Mouse (Mus musculus) thymus, postnatal 25 days (tissue): ENCODE measurements at regions not wholly inside any gene's neighbourhood (a gene's known extent, or its start where the extent isn't known, plus 50 kb on each side); places are given as distances from the start of the nearest gene placed in this dataset.

Experiments
- DNase-seq: peaks from one replicate; pipeline ENCODE4 v3.0.0; 2022

DNA sequence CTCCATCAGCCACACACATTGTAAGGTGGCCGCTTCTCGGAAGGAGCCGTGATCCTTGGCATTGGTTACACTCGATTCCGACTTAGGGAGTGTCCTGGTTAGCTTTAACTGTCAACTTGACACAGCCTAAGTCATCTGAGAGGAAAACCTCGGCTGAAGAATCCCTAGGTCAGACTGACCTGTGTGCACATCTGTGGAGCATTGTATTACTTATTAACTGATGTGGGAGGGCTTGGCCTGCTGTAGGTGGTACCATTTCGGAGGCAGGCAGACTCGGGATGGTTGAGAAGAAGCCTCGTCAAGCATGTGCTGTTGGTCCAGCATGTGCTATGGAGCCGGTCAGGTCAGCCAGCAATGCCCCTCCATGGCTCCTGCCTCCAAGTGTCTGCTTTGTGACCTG is 211.0 kb downstream of the Gadd45g start:
- DNase-seq = no peak

DNA sequence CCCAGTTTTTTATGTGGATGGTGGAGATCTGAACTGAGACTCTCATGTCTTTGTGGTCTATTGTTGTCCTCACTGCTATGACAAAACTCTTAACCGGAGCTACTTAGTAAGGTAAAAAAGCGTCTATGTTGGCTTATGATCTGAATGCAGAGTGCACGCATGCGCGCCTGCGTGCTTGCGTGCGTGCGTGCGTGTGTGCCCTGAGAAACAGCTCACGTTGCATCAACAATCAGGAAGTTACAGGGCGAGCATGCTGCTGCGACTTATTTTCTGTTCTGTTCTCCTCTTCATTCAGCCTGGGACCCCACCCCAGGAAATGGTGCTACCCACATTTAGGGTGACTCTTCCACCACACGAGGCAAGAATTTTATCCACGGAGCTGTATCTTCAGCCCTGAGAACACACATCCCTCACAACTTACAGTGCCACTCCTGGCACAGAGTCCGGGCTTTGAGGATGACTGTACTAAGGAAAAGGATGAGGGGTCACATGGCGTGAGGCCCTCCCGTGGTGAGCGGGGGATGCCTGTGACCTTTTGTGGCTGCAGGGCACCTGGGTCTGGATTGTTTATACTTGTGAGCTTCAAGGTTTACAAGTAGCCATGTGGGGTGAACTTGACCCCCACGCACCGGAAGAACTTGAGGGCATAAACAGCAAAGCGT is 213.4 kb downstream of the Gadd45g start:
- no peak for DNase-seq

- no peak for DNase-seq
These were observed 214.0 kb downstream of the Gadd45g start for GRCm38 (mm10) chr13:52060418-52060870.

DNA sequence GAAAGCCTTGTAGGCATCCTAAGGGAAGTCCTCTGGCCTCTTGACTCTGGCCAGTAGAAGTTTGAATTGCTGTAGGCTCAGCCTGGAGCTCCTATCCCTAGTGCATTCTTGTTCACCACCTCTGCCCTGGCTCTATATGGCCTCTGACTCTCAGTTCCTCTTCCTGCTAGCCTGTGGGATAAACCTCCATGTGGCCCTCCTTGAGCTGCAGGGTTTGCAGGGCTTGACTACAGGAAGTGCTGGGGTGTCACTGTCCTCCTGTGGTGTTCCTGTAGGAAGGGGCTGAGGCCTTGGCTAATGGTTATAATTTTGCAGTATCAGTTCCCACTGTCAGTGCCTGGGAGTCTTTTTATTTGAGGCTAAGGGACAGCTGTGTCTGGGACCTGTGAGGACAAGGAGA is 215.0 kb downstream of the Gadd45g start:
- DNase-seq = no peak

DNA sequence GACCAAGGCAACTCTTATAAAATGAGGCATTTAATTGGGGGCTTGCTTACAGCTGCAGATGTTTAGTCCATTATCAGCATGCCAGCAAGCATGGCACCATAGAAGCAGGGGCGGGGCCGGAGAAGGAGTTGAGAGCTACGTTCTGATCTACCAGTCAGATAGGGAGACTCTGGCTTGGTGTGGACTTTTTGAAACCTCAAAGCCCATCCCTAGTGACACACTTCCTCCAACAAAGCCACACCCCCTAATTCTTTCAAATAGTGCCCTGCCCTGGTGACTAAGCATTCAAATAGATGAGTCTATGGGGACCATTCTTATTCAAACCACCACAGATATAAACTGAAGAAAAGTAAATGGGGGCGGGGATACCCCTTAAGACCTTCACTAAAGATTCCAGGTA is 215.4 kb downstream of the Gadd45g start:
- no peak for DNase-seq

DNA sequence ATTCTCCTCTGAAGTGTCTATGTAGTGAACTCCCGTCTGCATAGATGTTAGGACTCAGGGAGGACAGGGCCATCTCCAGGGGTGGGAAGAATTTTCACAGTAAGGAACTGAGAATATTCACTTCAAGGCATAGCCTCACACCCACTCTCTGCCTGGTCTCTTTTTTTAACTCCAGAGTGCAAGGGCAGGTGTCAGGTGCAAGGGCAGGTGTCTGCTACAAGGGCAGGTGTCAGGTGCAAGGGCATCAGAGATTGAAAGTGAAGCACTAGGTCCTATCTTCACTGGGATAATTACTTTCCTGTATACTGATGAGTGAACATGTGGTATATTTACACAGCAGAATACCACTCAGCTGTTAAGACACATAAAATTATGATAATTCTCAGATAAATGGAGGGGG is 216.1 kb downstream of the Gadd45g start:
- DNase-seq = no peak

DNA sequence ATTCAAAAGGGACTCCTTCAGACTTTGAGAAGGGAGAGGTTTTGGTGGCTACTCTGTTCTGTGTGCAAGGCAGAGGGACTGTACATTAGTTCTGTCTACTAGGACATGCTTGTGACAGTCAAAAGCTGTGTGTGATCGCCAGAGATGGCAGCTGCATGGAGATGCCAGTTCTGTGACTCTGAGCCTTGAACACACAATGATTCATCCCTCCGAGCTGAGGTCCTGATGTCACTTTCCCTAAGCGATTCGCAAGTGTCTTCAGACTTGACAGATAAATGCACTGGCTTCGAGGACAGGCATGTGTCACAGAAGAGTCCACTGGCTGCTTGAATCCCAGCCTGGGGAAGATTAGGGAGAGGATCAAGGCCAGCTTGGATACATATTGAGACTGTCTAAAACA is 218.8 kb downstream of the Gadd45g start:
- no peak for DNase-seq

GRCm38 (mm10) chr13:52065720-52066119 is 219.2 kb downstream of the Gadd45g start:
- no peak for DNase-seq

DNA sequence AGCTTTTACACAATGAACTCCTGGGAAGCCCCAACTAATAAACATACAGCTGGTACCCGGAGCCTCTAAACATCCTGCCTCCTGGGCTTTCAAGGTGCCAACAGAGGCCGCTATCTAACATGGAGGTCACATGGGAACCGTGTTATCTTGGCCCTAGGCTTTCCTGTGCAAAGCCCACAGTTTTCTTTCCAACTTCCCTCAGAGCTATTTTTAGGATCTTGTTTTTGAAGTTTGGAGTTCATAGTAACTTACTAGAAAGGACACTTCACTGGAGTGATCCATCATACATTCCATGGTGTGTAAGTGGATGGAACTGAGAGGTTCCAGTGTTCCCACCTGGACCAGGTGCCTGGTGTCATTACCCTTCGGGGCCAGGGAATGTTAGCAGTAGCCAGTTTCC is 220.6 kb downstream of the Gadd45g start:
- no peak for DNase-seq

DNA sequence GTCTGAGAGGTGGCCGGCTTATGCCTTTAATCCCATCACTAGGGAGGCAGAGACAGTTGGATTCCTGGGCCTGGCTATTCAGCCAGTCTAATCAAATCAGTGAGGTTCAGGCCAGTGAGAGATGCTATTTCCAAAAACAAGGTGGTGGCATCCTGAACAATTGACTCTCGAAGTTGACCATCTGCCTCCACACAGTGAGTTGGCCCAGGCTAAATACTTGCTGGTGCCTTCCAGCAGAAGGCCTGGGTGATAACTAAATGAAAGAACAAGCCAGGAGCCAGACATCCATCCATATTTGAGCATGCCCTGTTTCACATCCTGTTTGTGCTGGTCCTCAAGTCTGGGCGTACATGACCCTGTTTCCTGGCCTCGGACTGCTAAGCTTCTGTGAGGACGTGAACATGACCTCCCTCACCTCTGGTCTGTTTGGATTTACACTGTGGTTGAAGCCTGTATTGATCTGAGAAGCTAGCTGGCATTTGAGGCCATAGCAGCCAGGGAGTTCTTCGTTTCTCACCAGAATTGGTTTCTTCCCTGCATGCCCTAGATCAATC is 222.5 kb downstream of the Gadd45g start:
- no peak for DNase-seq

GRCm38 (mm10) chr13:52069714-52070113 is 223.2 kb downstream of the Gadd45g start:
- peak; percentile 30 for DNase-seq

- peak; percentile 31 for DNase-seq
These were observed 224.5 kb downstream of the Gadd45g start for GRCm38 (mm10) chr13:52070731-52071663.

DNA sequence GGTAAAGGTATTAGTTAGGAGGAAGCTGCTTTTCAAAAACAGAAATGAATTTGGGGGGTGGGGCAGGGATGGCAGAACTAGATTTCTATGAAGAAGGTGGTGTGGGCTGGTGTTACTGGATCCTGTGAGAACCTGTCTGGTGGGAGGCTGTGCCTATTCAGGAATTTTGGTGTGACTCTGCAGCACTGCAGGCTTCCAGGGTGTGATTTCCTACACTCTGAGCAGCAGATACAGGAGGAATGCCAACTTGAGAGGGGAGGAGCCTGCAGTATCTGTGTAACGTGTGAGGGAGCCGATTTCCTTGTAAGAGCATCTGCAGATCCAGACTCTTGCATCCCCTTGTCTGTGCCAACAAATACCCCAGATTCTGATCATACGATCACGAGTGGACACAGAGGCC is 231.1 kb downstream of the Gadd45g start:
- no peak for DNase-seq

GRCm38 (mm10) chr13:52078561-52078960 is 232.1 kb downstream of the Gadd45g start:
- peak; percentile 64 for DNase-seq

GRCm38 (mm10) chr13:52079678-52080246 is 233.3 kb downstream of the Gadd45g start:
- DNase-seq = no peak

DNA sequence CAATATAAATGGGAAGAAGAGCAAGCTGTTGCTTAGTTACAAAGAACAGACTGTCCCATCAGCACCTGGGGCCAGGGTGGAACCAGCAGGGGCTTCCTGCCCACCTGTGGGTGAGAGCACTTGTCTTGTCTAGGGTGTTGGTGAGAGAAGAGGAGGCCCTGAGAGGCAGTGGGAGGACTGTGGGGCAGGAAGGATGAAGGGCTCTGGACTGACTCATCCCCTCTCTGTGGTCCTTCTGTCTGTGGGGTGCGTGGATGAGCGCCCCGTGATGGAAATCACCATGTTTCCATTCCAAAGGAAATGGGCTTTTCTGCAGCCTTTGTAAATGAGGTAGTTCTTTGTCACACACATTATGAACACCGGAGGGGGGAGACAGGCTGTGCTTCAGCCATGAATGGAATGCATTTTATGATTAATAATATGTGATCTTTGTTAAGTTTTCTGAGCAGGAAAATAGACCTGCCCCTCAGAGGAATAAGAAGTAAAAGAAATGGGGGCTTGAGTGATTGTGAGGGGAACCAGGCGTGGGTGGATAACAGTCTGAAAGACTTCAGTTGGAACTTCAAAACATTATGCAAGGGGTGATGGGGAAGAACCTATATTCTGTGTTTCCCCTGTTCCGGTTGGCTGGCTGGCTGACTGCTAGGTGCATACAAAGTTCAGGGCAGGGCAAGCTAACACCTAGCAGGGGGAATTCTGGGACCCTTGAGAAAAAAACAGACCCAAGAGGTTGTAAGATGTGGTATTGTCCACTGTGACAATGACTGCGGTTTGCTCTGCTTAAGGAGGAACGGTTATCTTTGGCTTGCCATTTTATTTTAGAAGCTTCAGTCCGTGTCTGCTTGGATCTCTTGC is 237.3 kb downstream of the Gadd45g start:
- DNase-seq = peak; percentile 68

DNA sequence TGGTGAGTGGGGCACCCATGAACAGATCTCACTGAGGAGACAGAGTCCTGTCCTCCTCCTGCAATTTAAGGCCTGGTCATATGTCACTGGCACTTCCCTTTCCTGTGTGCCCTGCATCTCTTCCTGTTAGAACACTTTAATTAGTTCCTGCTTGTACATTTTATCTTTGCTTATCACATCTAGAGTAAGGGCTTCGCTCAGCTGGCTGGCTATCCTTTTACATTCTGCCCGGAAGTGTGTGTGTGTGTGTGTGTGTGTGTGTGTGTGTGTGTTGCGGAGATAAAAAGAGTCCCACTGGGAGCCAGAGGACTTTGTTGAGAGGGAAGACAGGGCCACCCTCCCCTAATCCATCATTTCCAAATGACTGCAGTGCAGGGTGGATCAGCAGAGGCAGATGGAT is 238.6 kb downstream of the Gadd45g start:
- peak; percentile 36 for DNase-seq

- DNase-seq = no peak
These were observed 241.8 kb downstream of the Gadd45g start for GRCm38 (mm10) chr13:52088319-52088718.

DNA sequence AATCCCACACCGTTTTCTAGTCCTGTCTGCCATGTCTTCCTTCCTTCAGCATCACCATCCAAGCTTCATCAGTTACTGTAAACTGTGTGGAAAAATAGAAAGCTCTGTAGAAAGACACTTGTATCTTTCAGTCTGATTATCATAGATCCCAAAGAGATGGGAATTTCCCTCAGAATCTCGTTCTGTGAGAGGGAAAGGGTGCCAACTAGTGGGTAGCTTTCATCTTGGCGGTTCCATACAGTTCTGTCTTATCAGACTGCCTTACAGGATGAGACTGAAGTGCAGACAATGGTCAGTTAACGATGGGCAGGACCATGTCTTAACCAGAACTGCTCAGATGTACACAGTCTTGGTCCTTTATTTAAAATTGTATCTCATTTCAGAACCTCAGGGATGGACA is 243.9 kb downstream of the Gadd45g start:
- no peak for DNase-seq

GRCm38 (mm10) chr13:52094785-52095184 is 248.3 kb downstream of the Gadd45g start:
- DNase-seq = no peak

- no peak for DNase-seq
These were observed 250.0 kb downstream of the Gadd45g start for GRCm38 (mm10) chr13:52096506-52096905.

DNA sequence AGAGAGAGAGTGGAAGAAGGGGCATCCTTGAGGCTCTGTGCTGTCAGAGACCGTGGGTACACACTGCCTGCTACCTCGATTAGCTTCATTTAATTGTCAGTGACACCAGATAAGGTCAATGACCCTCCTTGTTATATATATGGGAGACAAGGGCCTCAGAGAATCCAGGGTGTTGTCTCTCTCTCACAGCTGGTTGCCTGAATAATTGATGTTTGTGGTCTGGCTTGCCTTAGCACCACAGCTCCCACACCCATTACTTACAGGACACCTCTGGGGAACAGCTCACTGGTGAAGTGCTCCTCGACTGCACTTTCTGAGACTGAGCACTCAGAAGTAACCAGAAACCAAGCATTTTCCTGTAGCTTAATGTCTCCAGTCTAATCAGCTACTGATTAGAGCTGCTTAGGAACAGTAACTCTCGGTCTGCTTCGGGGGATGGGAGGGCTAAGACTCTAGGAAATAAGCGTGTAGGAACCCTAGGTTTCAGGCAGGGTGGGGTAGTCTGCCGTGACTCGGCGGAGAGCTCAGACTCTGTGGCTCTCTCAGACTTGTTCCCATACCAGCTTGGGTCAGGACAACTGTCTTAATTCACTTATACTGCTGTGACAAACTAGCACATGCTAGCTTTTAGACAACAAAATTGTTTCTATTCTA is 259.6 kb downstream of the Gadd45g start:
- no peak for DNase-seq
